Mouse (Mus musculus): Measurements from ENCODE around the gene Tnni1. TPM values are rescaled to one million over a fixed set of nuclear protein-coding genes. Genes with fewer than 3 reads are reported as not detected.

Gene Tnni1
- polyA plus RNA-seq, 1 experiment from 2014 or later = 4,265 TPM

GRCm38 (mm10) chr1:135793370-135794215, 14.4 kb downstream of the Tnni1 start:
- 18% methylated on average over 27 of the region's 27 CpGs for WGBS

GRCm38 (mm10) chr1:135794216-135795134, 15.2 kb downstream of the Tnni1 start:
- H3K27me3 ChIP-seq (ENCODE audit: control insufficient read depth, insufficient read depth, low read length) = no peaks in the 10 kb centered on the region
- H3K36me3 ChIP-seq (ENCODE audit: control insufficient read depth, insufficient read depth) = no peaks in the 10 kb centered on the region
- H3K9me3 ChIP-seq (replicated peaks; ENCODE audit: control insufficient read depth, low read length) = no peaks in the 10 kb centered on the region
- H3K9ac ChIP-seq (ENCODE audit: low read length) = peak overlapping the region; percentile 75
- peak overlapping the region; percentile 88 for H3K27ac ChIP-seq (ENCODE audit: low read length)
- H3K4me3 ChIP-seq (ENCODE audit: low read length) = peak overlapping the region; percentile 41
- H3K4me2 ChIP-seq (ENCODE audit: low read depth, low read length) = peak overlapping the region; percentile 67
- peak; percentile 59; the same call in 1 of the 2 replicates for ATAC-seq (replicated peaks; ENCODE audit: extremely low read depth, insufficient read depth, low FRiP score)
- H3K4me1 ChIP-seq (ENCODE audit: control insufficient read depth, insufficient read depth, low read length) = peaks cover 53% of the 10 kb centered on the region
- 10% methylated on average over 20 of the region's 20 CpGs for WGBS

More at GRCm38 (mm10) chr1:135793370-135794215, 14.4 kb downstream of the Tnni1 start:
- H3K9ac ChIP-seq (ENCODE audit: low read length) = peak overlapping the region; percentile 75
- peak; percentile 9; the same call in 1 of the 2 replicates for ATAC-seq (replicated peaks; ENCODE audit: extremely low read depth, insufficient read depth, low FRiP score)
- peak overlapping the region; percentile 41 for H3K4me3 ChIP-seq (ENCODE audit: low read length)
- H3K9me3 ChIP-seq (replicated peaks; ENCODE audit: control insufficient read depth, low read length) = no peaks in the 10 kb centered on the region
- H3K27ac ChIP-seq (ENCODE audit: low read length) = peak overlapping the region; percentile 88
- no peaks in the 10 kb centered on the region for H3K36me3 ChIP-seq (ENCODE audit: control insufficient read depth, insufficient read depth)
- peak overlapping the region; percentile 67 for H3K4me2 ChIP-seq (ENCODE audit: low read depth, low read length)
- peaks cover 53% of the 10 kb centered on the region for H3K4me1 ChIP-seq (ENCODE audit: control insufficient read depth, insufficient read depth, low read length)
- no peaks in the 10 kb centered on the region for H3K27me3 ChIP-seq (ENCODE audit: control insufficient read depth, insufficient read depth, low read length)

GRCm38 (mm10) chr1:135798492-135798891, 19.3 kb downstream of the Tnni1 start:
- Histone ChIP-seq H3K9ac (ENCODE audit: low read length) (peak overlapping the region; percentile 59), H3K36me3 (ENCODE audit: control insufficient read depth, insufficient read depth) (peaks cover 6% of the 10 kb centered on the region), H3K4me2 (ENCODE audit: low read depth, low read length) (peak overlapping the region; percentile 85), H3K9me3 (replicated peaks; ENCODE audit: control insufficient read depth, low read length) (no peaks in the 10 kb centered on the region), H3K4me1 (ENCODE audit: control insufficient read depth, insufficient read depth, low read length) (peaks cover 66% of the 10 kb centered on the region), H3K27ac (ENCODE audit: low read length) (peak overlapping the region; percentile 100), H3K4me3 (ENCODE audit: low read length) (no peak overlapping the region; the same call in 1 of the 2 replicates), H3K27me3 (ENCODE audit: control insufficient read depth, insufficient read depth, low read length) (no peaks in the 10 kb centered on the region)
- ATAC-seq (replicated peaks; ENCODE audit: extremely low read depth, insufficient read depth, low FRiP score) = no peak
- 50% methylated on average over 1 of the region's 1 CpGs for WGBS

GRCm38 (mm10) chr1:135799109-135799627, 19.9 kb downstream of the Tnni1 start:
- WGBS = 19% methylated on average over 8 of the region's 8 CpGs
- no peaks in the 10 kb centered on the region for H3K27me3 ChIP-seq (ENCODE audit: control insufficient read depth, insufficient read depth, low read length)
- peaks cover 65% of the 10 kb centered on the region for H3K4me1 ChIP-seq (ENCODE audit: control insufficient read depth, insufficient read depth, low read length)
- H3K4me2 ChIP-seq (ENCODE audit: low read depth, low read length) = peak overlapping the region; percentile 85
- ATAC-seq (replicated peaks; ENCODE audit: extremely low read depth, insufficient read depth, low FRiP score) = peak; percentile 16
- H3K36me3 ChIP-seq (ENCODE audit: control insufficient read depth, insufficient read depth) = peaks cover 6% of the 10 kb centered on the region
- peak overlapping the region; percentile 84 for H3K9ac ChIP-seq (ENCODE audit: low read length)
- H3K4me3 ChIP-seq (ENCODE audit: low read length) = peak overlapping the region; percentile 61
- H3K27ac ChIP-seq (ENCODE audit: low read length) = peak overlapping the region; percentile 100
- no peaks in the 10 kb centered on the region for H3K9me3 ChIP-seq (replicated peaks; ENCODE audit: control insufficient read depth, low read length)

- Histone ChIP-seq H3K4me1 (ENCODE audit: control insufficient read depth, insufficient read depth, low read length) (peaks cover 65% of the 10 kb centered on the region), H3K4me3 (ENCODE audit: low read length) (peak overlapping the region; percentile 61), H3K36me3 (ENCODE audit: control insufficient read depth, insufficient read depth) (peaks cover 14% of the 10 kb centered on the region), H3K27me3 (ENCODE audit: control insufficient read depth, insufficient read depth, low read length) (no peaks in the 10 kb centered on the region), H3K27ac (ENCODE audit: low read length) (peak overlapping the region; percentile 100), H3K9ac (ENCODE audit: low read length) (peak overlapping the region; percentile 85), H3K9me3 (replicated peaks; ENCODE audit: control insufficient read depth, low read length) (no peaks in the 10 kb centered on the region), H3K4me2 (ENCODE audit: low read depth, low read length) (peak overlapping the region; percentile 85)
- peak; percentile 90 for ATAC-seq (replicated peaks; ENCODE audit: extremely low read depth, insufficient read depth, low FRiP score)
- 12% methylated on average over 8 of the region's 8 CpGs for WGBS
Measured at GRCm38 (mm10) chr1:135800192-135800950, 21.1 kb downstream of the Tnni1 start.

GRCm38 (mm10) chr1:135807546-135807945, 28.3 kb downstream of the Tnni1 start:
- 39% methylated on average over 10 of the region's 10 CpGs for WGBS
- no peaks in the 10 kb centered on the region for H3K27me3 ChIP-seq (ENCODE audit: control insufficient read depth, insufficient read depth, low read length)
- peaks cover 58% of the 10 kb centered on the region for H3K4me1 ChIP-seq (ENCODE audit: control insufficient read depth, insufficient read depth, low read length)
- no peak overlapping the region for H3K4me2 ChIP-seq (ENCODE audit: low read depth, low read length)
- ATAC-seq (replicated peaks; ENCODE audit: extremely low read depth, insufficient read depth, low FRiP score) = no peak
- H3K27ac ChIP-seq (ENCODE audit: low read length) = peak overlapping the region; percentile 44; the same call in 1 of the 2 replicates
- peaks cover 34% of the 10 kb centered on the region for H3K36me3 ChIP-seq (ENCODE audit: control insufficient read depth, insufficient read depth)
- no peak overlapping the region for H3K4me3 ChIP-seq (ENCODE audit: low read length)
- 0 out of 2 replicates have a peak overlapping the region, but pooled peaks have one; percentile 1 for H3K9ac ChIP-seq (ENCODE audit: low read length)
- H3K9me3 ChIP-seq (replicated peaks; ENCODE audit: control insufficient read depth, low read length) = no peaks in the 10 kb centered on the region

GRCm38 (mm10) chr1:135810180-135810579, 30.9 kb downstream of the Tnni1 start:
- Histone ChIP-seq H3K36me3 (ENCODE audit: control insufficient read depth, insufficient read depth) (peaks cover 25% of the 10 kb centered on the region), H3K4me1 (ENCODE audit: control insufficient read depth, insufficient read depth, low read length) (peaks cover 45% of the 10 kb centered on the region), H3K9ac (ENCODE audit: low read length) (no peak overlapping the region), H3K4me2 (ENCODE audit: low read depth, low read length) (no peak overlapping the region), H3K27me3 (ENCODE audit: control insufficient read depth, insufficient read depth, low read length) (no peaks in the 10 kb centered on the region), H3K27ac (ENCODE audit: low read length) (no peak overlapping the region), H3K4me3 (ENCODE audit: low read length) (no peak overlapping the region), H3K9me3 (replicated peaks; ENCODE audit: control insufficient read depth, low read length) (no peaks in the 10 kb centered on the region)
- ATAC-seq (replicated peaks; ENCODE audit: extremely low read depth, insufficient read depth, low FRiP score) = no peak
- 54% methylated on average over 2 of the region's 2 CpGs for WGBS

GRCm38 (mm10) chr1:135811016-135811646, 31.9 kb downstream of the Tnni1 start:
- Histone ChIP-seq H3K36me3 (ENCODE audit: control insufficient read depth, insufficient read depth) (peaks cover 23% of the 10 kb centered on the region), H3K4me1 (ENCODE audit: control insufficient read depth, insufficient read depth, low read length) (peaks cover 42% of the 10 kb centered on the region), H3K4me2 (ENCODE audit: low read depth, low read length) (no peak overlapping the region), H3K9ac (ENCODE audit: low read length) (peak overlapping the region; percentile 26; the same call in 1 of the 2 replicates), H3K27ac (ENCODE audit: low read length) (peak overlapping the region; percentile 89), H3K4me3 (ENCODE audit: low read length) (no peak overlapping the region), H3K27me3 (ENCODE audit: control insufficient read depth, insufficient read depth, low read length) (no peaks in the 10 kb centered on the region), H3K9me3 (replicated peaks; ENCODE audit: control insufficient read depth, low read length) (no peaks in the 10 kb centered on the region)
- ATAC-seq (replicated peaks; ENCODE audit: extremely low read depth, insufficient read depth, low FRiP score) = peak; percentile 26; the same call in 1 of the 2 replicates
- 31% methylated on average over 7 of the region's 7 CpGs for WGBS
